Mouse (Mus musculus) brain, embryonic 14.5 days (tissue): ENCODE data around the gene Slc25a21.

ENCODE experiments used
- CTCF ChIP-seq: fragments of 200-500 bp; IDR thresholded peaks from 2 replicates; pipeline ENCODE4 v1.5.1; 2012; ENCODE audit warnings: inconsistent platforms, mild to moderate bottlenecking, moderate library complexity, borderline replicate concordance; ENCODE audit not compliant: insufficient read depth, insufficient read length; ENCODE audit errors: extremely low read depth
- POLR2A ChIP-seq: fragments of 200-500 bp; IDR thresholded peaks from 2 replicates; pipeline ENCODE4 v1.6.1; 2012; ENCODE audit warnings: mild to moderate bottlenecking, inconsistent platforms, borderline replicate concordance; ENCODE audit not compliant: poor library complexity, insufficient read depth, insufficient read length, severe bottlenecking; ENCODE audit errors: extremely low read depth

- TF ChIP-seq POLR2A (no peak), CTCF (no peak)
Measured at GRCm38 (mm10) chr12:56959230-56960051, 237.8 kb downstream of the Slc25a21 start.
